Mouse (Mus musculus): ENCODE results near the gene Anxa9. TPM values are rescaled to one million over a fixed set of nuclear protein-coding genes. Genes with fewer than 3 reads are reported as not detected.
A peak's percentile ranks its signal among the peaks of the same experiment; 100 is the strongest.

The Anxa9 gene
- polyA plus RNA-seq, 1 experiment = 2.7 TPM

DNA sequence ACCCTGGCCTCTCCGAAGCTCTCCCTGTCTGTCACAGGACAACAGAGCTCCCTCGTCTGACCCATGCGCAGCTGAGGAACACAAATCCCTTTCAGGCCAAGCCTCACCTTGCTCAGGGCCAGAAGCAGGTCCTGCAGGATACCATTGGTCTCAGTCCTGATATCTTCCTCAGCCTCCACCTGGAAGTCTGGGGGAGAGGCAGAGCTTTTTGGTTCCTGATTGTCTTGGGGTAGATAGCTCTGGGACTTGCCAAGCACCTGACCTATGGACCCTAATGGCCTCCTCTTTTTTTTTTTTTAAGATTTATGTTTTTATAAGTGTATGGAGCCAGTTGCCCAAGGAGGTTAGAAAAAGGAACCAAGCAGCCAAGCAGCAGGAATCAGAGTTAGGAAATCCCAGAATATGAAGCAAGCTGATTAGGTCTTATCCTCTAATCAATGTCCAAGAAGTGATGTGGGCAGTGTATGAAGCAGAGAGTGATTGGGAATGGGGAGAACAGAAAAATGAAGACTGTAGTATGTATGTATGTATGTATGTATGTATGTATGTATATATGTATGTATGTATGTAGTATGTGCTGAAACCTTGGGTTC is 5.7 kb downstream of the Anxa9 start:
- TF ChIP-seq POLR2A (IDR thresholded peaks at IDR 0.05; ENCODE audit: low read depth, low read length) = no peak
- Histone ChIP-seq H3K4me1 (ENCODE audit: control insufficient read depth, insufficient read depth, insufficient read length) (no peaks in the 10 kb centered on the region), H3K36me3 (ENCODE audit: control insufficient read depth, insufficient read depth, low read length) (no peaks in the 10 kb centered on the region), H3K27ac (ENCODE audit: insufficient read depth, low read length) (no peak overlapping the region), H3K27me3 (ENCODE audit: control insufficient read depth, insufficient read depth, low read length) (no peaks in the 10 kb centered on the region), H3K4me3 (ENCODE audit: extremely low read depth, insufficient read depth, insufficient read length) (no peak overlapping the region)
- no peak for DNase-seq (ENCODE audit: low read depth in 1 of 2, low spot score in 2 of 2)
- WGBS = 95% methylated on average over 3 of the region's 3 CpGs

DNA sequence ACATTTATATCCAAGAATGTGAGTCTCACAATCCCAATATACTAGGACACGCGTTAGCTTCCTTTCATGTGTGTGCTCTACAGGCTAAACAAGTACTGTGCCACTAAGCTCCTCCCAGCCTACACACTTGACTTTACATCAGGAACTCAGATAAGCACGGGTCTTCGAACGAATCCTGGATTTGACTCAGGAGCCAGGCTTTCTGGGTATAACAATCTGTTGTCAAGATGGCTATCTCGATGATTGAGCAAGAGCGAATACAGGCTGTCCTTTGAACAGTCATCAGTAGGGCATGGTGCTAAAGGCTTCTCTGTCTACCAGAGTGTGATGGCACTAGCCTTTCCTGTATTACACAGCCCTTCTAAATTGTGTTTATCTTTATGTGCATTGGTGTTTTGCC is 9.0 kb downstream of the Anxa9 start:
- WGBS = 90% methylated on average over 7 of the region's 7 CpGs
- H3K27me3 ChIP-seq (ENCODE audit: control insufficient read depth, insufficient read depth, low read length) = no peaks in the 10 kb centered on the region
- no peak overlapping the region for H3K27ac ChIP-seq (ENCODE audit: insufficient read depth, low read length)
- DNase-seq (ENCODE audit: low read depth in 1 of 2, low spot score in 2 of 2) = no peak
- TF ChIP-seq CTCF (IDR thresholded peaks at IDR 0.05; ENCODE audit: extremely low read depth, insufficient read depth, insufficient read length, insufficient replicate concordance) = no peak
- TF ChIP-seq POLR2A (IDR thresholded peaks at IDR 0.05; ENCODE audit: low read depth, low read length) = no peak
- H3K4me1 ChIP-seq (ENCODE audit: control insufficient read depth, insufficient read depth, insufficient read length) = no peaks in the 10 kb centered on the region; the same call in 1 of the 2 replicates
- H3K4me3 ChIP-seq (ENCODE audit: extremely low read depth, insufficient read depth, insufficient read length) = no peak overlapping the region
- peaks cover 12% of the 10 kb centered on the region for H3K36me3 ChIP-seq (ENCODE audit: control insufficient read depth, insufficient read depth, low read length)

DNA sequence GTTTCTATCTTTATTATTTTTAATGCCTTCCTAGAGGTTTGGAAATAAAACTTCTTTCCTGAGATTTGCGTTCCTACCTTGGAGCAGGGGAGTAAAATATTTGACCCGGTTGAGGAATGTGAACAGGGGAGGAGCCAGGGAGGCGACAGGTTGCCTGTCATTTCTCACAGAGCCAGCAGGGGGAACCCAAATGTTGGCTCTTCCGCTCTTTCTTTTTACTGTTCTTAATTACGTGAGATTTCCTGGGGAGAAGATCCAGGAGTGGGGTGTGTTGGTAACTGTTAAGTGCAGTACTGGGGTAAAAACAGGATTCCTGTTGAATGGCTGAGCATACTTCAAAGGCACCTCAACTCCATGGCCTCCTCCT is 10.9 kb downstream of the Anxa9 start:
- H3K4me3 ChIP-seq (ENCODE audit: extremely low read depth, insufficient read depth, insufficient read length) = no peak overlapping the region
- no peak overlapping the region for H3K27ac ChIP-seq (ENCODE audit: insufficient read depth, low read length)
- DNase-seq (ENCODE audit: low read depth in 1 of 2, low spot score in 2 of 2) = peak in 1 of 2 experiments; percentile 48
- WGBS = 10% methylated on average over 5 of the region's 5 CpGs
- no peaks in the 10 kb centered on the region; the same call in 1 of the 2 replicates for H3K4me1 ChIP-seq (ENCODE audit: control insufficient read depth, insufficient read depth, insufficient read length)
- peaks cover 17% of the 10 kb centered on the region for H3K36me3 ChIP-seq (ENCODE audit: control insufficient read depth, insufficient read depth, low read length)
- no peak for TF ChIP-seq POLR2A (IDR thresholded peaks at IDR 0.05; ENCODE audit: low read depth, low read length)
- peak; percentile 70; the same call in 1 of the 2 replicates for TF ChIP-seq CTCF (IDR thresholded peaks at IDR 0.05; ENCODE audit: extremely low read depth, insufficient read depth, insufficient read length, insufficient replicate concordance)
- no peaks in the 10 kb centered on the region for H3K27me3 ChIP-seq (ENCODE audit: control insufficient read depth, insufficient read depth, low read length)

DNA sequence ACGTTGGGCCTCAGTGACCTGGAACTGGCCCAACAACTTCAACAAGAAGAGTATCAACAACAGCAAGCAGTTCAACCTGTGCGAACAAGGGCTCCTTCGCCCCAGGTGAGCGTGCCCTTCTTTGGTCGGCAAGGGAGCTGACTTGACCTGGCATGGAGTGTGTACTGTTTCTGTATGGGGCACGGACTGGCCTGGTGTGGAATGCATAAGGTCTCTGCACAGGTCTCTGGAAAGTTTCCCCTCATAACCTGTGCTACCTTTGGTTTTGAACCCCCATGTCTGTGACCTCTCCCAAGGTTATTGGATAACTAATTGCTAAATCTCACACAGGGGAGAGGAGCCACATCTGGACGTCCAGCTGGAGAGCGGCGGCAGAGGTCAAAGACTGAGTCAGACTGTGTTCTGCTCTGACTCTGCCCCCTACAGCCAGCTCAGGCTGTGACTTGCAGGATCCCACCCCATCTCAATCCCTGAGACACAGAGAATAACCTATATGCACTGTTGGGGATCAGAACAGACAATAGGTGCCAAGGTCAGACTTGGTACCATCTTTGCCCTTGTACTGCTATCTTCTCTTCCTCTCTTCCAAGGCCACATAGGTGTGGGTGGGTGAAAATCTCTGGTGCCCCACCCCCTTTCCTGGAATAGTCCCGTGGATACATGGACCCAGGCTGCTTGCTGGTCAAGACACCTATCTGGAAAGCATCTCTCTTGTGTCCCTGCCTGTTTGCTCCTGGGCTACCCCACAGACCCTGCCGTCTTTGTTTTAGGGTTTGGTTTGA is 11.5 kb downstream of the Anxa9 start:
- 89% methylated on average over 11 of the region's 11 CpGs for WGBS
- no peak for DNase-seq (ENCODE audit: low read depth in 1 of 2, low spot score in 2 of 2)
- H3K4me1 ChIP-seq (ENCODE audit: control insufficient read depth, insufficient read depth, insufficient read length) = no peaks in the 10 kb centered on the region; the same call in 1 of the 2 replicates
- TF ChIP-seq POLR2A (IDR thresholded peaks at IDR 0.05; ENCODE audit: low read depth, low read length) = no peak
- no peak overlapping the region for H3K4me3 ChIP-seq (ENCODE audit: extremely low read depth, insufficient read depth, insufficient read length)
- no peak overlapping the region for H3K27ac ChIP-seq (ENCODE audit: insufficient read depth, low read length)
- no peaks in the 10 kb centered on the region for H3K27me3 ChIP-seq (ENCODE audit: control insufficient read depth, insufficient read depth, low read length)
- peaks cover 17% of the 10 kb centered on the region for H3K36me3 ChIP-seq (ENCODE audit: control insufficient read depth, insufficient read depth, low read length)

DNA sequence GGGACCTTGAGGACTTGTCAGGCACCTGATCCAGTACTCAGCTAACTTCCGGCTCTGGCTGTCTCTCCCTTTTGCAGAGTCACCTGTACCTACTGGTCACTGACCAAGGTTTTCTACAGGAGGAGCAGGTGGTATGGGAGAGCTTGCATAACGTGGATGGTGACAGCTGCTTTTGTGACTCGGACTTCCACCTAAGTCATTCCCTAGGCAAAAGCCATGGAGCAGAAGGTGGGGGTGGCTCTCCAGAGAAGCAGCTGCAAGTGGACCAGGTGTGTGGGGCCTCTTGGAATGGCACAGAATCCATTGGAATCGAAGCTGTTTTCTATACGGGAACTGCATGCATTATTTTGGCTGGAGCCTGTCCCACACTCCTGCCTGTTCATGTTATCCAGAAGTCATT is 12.3 kb downstream of the Anxa9 start:
- no peak overlapping the region for H3K4me3 ChIP-seq (ENCODE audit: extremely low read depth, insufficient read depth, insufficient read length)
- 86% methylated on average over 5 of the region's 5 CpGs for WGBS
- H3K36me3 ChIP-seq (ENCODE audit: control insufficient read depth, insufficient read depth, low read length) = peaks cover 17% of the 10 kb centered on the region
- no peaks in the 10 kb centered on the region for H3K27me3 ChIP-seq (ENCODE audit: control insufficient read depth, insufficient read depth, low read length)
- DNase-seq (ENCODE audit: low read depth in 1 of 2, low spot score in 2 of 2) = no peak
- no peak overlapping the region for H3K27ac ChIP-seq (ENCODE audit: insufficient read depth, low read length)
- H3K4me1 ChIP-seq (ENCODE audit: control insufficient read depth, insufficient read depth, insufficient read length) = no peaks in the 10 kb centered on the region; the same call in 1 of the 2 replicates
- no peak for TF ChIP-seq CTCF (IDR thresholded peaks at IDR 0.05; ENCODE audit: extremely low read depth, insufficient read depth, insufficient read length, insufficient replicate concordance)
- no peak for TF ChIP-seq POLR2A (IDR thresholded peaks at IDR 0.05; ENCODE audit: low read depth, low read length)

DNA sequence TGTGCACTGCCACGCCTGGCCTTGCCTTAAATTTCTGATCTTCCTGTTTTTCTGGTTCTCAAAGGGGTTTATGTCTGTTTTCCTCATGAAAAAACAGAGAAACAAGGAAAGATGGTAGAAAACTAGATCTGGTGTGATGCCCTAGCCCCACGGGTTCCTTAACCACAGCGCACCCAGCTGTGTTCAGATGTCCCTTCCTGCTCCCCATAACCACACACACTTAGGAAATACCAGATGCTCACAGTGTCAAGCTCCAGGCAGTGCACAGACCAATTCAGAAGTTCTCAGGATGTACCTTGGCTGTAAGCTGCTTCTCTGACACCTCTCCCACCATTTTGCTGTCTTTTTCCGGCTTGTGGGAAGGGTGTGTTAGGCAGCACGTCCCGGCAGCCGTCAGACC is 12.7 kb downstream of the Anxa9 start:
- 53% methylated on average over 7 of the region's 7 CpGs for whole genome bisulfite sequencing
- H3K36me3 ChIP-seq (ENCODE audit: control insufficient read depth, insufficient read depth, low read length) = peaks cover 17% of the 10 kb centered on the region
- no peaks in the 10 kb centered on the region; the same call in 1 of the 2 replicates for H3K4me1 ChIP-seq (ENCODE audit: control insufficient read depth, insufficient read depth, insufficient read length)
- TF ChIP-seq CTCF (IDR thresholded peaks at IDR 0.05; ENCODE audit: extremely low read depth, insufficient read depth, insufficient read length, insufficient replicate concordance) (no peak), POLR2A (IDR thresholded peaks at IDR 0.05; ENCODE audit: low read depth, low read length) (no peak)
- DNase-seq (ENCODE audit: low read depth in 1 of 2, low spot score in 2 of 2) = no peak
- no peak overlapping the region for H3K27ac ChIP-seq (ENCODE audit: insufficient read depth, low read length)
- no peaks in the 10 kb centered on the region for H3K27me3 ChIP-seq (ENCODE audit: control insufficient read depth, insufficient read depth, low read length)
- no peak overlapping the region for H3K4me3 ChIP-seq (ENCODE audit: extremely low read depth, insufficient read depth, insufficient read length)

DNA sequence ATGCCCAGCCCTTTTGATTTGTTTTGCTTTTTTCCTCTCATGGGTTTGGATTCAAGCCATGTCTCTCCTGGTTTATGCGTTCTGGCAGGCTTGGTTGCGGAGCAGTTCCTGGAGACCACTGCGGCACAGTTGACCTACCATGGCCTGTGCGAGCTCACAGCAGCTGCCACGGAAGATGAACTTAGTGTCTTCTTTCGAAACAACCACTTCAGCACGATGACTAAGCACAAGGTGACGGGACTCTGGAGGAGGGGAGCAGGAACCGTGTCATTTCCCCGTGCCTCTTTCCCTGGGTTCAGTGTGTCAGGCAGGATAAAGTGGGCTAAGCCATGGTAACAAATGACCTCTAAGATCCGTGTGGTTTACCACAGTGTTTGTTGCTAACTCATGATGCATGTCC is 13.4 kb downstream of the Anxa9 start:
- Histone ChIP-seq H3K27me3 (ENCODE audit: control insufficient read depth, insufficient read depth, low read length) (no peaks in the 10 kb centered on the region), H3K4me1 (ENCODE audit: control insufficient read depth, insufficient read depth, insufficient read length) (no peaks in the 10 kb centered on the region; the same call in 1 of the 2 replicates), H3K36me3 (ENCODE audit: control insufficient read depth, insufficient read depth, low read length) (peaks cover 20% of the 10 kb centered on the region), H3K4me3 (ENCODE audit: extremely low read depth, insufficient read depth, insufficient read length) (no peak overlapping the region), H3K27ac (ENCODE audit: insufficient read depth, low read length) (peak overlapping the region; percentile 28; the same call in 1 of the 2 replicates)
- no peak for TF ChIP-seq CTCF (IDR thresholded peaks at IDR 0.05; ENCODE audit: extremely low read depth, insufficient read depth, insufficient read length, insufficient replicate concordance)
- no peak for TF ChIP-seq POLR2A (IDR thresholded peaks at IDR 0.05; ENCODE audit: low read depth, low read length)
- no peak for DNase-seq (ENCODE audit: low read depth in 1 of 2, low spot score in 2 of 2)
- 18% methylated on average over 11 of the region's 11 CpGs for WGBS

All from spleen, adult 2 months (tissue).